Mouse (Mus musculus): ENCODE data around the gene Frat2.
A peak's percentile ranks its signal among the peaks of the same experiment; 100 is the strongest.
"Not testable (repeated sequence)": the region's sequence is repeated elsewhere in the genome, so short reads cannot be mapped to it uniquely, and the experiment has no call there.

Frat2 gene

GRCm38 (mm10) chr19:41847992-41848851 is at the start of gene Frat2:
Frat2 (minus strand) TSS chr19:41848132.
- peak; percentile 88 for DNase-seq (ENCODE audit: low spot score)

DNA sequence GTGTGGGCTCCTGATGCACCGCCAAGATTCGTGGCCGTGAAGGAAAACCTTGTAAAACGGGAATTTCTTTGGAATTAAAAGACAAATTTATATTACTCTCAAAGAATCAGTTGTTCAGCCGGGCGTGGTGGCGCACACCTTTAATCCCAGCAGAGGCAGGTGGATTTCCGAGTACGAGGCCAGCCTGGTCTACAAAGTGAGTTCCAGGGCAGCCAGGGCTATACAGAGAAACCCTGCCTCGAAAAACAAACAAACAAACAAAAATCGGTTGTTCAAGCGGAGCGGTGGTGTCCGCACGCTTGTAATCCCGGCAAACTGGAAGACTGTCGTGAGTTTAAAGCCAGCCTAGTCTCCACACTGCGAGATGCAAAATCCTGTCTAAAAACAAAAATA is 48.4 kb upstream of the Frat2 start:
- no peak for DNase-seq (ENCODE audit: low spot score)

- peak; percentile 75 for DNase-seq (ENCODE audit: low spot score)
These were observed 47.8 kb upstream of the Frat2 start, which contains the start of gene Rrp12 for GRCm38 (mm10) chr19:41895460-41896318. Rrp12 (minus strand) TSS chr19:41896173.

GRCm38 (mm10) chr19:41894959-41895358 is 47.0 kb upstream of the Frat2 start:
- no peak for DNase-seq (ENCODE audit: low spot score)

DNA sequence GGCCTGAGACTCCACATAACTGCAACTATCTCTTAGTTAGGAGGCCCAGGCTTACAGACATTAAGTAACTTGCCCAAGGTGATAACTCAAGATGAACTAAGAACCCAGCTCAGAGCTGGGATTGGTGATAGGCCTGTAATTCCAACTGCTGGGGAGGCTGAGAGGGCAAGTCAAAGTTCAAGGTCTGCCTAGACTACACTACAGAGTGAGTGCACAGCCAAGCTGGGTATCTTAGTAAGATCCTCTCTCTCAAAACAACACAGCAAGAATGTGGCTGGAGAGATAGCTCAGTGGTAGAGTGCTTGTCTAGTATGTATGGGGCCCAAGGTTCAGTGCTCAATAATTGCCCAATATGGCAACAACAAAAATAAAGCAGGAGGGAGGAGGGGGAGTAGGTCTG is 40.3 kb upstream of the Frat2 start:
- DNase-seq (ENCODE audit: low spot score) = no peak

DNA sequence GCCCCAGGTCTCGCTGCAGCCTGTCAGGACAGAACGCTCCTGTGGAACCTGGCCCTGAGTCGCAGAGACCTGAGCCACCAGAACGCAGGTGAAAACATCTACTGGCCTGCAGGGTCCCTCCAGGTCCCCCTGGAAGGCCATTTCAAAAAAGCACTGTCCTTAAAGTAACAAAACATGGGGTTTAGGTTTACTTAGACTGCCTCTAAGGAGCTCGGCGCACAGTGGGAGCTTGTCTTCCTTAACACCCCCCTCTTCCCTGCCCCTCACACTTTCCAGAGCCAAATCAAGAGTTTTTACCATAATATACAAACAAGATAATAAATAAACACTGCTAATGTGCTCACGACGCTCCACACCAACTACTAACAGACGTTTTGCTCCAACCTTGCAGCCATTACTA is 36.0 kb upstream of the Frat2 start:
- no peak for DNase-seq (ENCODE audit: low spot score)

DNA sequence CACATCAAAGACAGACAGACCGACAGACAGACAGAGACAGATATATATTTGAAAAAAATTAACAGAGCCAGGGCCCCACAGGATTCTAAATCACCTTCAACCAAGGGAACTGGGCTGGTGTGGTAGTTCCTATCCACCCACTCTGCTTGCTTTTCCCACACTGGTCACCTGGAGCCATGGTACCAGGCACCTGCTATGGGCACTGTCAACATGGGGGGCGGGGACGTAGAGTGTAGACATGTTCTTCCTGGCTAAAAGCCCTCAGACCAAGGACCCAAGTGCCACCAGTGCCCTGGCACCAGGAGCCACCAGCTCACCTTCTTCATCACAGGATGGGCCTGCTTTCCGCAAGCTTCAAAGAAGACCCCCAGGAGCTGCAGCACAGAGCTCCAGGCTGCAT is 33.9 kb upstream of the Frat2 start:
- no peak for DNase-seq (ENCODE audit: low spot score)

GRCm38 (mm10) chr19:41874356-41874755 is 26.4 kb upstream of the Frat2 start:
- no peak for DNase-seq (ENCODE audit: low spot score)

DNA sequence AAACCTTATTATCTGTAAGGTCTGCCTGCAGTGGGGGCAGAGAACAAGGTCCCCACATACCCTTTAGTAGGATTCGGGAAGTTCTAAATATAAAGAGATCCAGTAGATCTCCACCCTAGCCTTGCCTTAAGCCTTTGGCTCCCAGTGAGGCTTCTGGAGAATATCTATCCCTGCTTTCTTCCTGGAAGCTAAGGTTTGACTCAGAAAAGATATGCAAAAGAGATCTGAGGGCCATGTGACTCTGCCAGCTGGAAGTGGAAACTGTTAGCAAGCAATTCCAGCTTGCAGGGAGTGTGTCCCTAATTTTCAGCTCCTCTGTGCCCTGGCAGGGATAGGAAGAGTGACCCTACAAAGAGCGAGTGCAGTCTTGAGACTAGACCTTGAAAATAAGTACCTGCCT is 24.4 kb upstream of the Frat2 start:
- no peak for DNase-seq (ENCODE audit: low spot score)

DNA sequence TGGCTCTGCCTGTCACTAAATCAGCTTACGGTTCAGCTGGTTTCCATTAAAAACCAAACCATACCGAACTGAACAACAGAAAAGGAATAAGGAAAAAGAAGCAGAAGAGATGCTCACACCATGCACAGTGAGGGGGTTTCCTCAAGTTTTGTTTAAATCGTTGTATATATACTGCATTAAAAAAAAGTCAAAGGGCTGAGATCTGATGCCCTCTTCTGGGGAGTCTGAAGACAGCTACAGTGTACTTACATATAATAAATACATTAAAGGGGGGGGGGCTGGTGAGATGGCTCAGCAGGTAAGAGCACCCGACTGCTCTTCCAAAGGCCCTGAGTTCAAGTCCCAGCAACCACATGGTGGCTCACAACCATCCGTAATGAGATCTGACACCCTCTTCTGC is 22.0 kb upstream of the Frat2 start:
- DNase-seq (ENCODE audit: low spot score) = not testable (repeated sequence)

DNA sequence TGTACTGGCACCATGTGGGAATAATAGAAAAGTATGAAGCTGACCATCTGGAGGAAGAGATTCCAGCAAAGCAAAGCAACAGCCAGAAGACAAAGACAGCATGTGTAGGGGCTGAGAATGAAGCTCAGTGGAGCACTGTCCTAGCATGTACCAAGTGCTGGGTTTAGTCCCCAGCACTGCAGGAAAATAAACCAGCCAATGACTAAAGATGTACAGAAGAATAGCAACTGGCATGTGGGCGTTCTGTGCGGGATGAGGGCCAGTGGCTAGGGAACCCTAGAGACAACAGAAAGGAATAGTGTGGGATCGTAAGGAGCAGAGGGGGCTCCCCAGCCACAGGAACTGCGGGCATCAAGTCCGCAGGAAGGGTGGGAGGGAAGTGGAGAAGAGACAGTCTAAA is 21.4 kb upstream of the Frat2 start:
- DNase-seq (ENCODE audit: low spot score) = no peak

DNA sequence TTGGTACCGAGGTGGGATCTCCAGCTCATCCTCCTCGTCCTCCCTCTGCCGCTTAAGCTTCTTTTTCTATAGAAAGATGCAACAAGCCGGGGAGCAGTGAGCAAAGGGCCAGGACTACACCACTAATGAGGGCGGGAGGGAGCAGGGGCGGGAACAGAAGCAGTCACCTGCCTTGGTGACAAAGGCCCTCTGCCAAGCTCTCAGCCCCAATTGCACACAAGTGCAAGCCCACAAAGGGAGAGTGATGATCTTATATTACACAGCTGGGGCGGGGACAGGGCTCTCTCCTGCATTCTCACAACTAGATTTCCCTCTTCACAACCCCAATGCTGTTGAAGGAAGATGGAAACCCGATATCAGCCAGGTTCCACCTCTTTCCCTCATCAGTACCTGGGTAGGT is 18.8 kb upstream of the Frat2 start:
- DNase-seq (ENCODE audit: low spot score) = no peak

- DNase-seq (ENCODE audit: low spot score) = no peak
These were observed 9.9 kb upstream of the Frat2 start for GRCm38 (mm10) chr19:41857816-41858310.

- DNase-seq (ENCODE audit: low spot score) = peak; percentile 26
These were observed 9.3 kb upstream of the Frat2 start for GRCm38 (mm10) chr19:41857086-41857762.

- DNase-seq (ENCODE audit: low spot score) = no peak
These were observed 4.5 kb upstream of the Frat2 start for GRCm38 (mm10) chr19:41852423-41852822.

- DNase-seq (ENCODE audit: low spot score) = no peak
These were observed 3.0 kb upstream of the Frat2 start for GRCm38 (mm10) chr19:41850719-41851543.

- DNase-seq (ENCODE audit: low spot score) = no peak
These were observed 2.2 kb upstream of the Frat2 start for GRCm38 (mm10) chr19:41850021-41850718.

DNA sequence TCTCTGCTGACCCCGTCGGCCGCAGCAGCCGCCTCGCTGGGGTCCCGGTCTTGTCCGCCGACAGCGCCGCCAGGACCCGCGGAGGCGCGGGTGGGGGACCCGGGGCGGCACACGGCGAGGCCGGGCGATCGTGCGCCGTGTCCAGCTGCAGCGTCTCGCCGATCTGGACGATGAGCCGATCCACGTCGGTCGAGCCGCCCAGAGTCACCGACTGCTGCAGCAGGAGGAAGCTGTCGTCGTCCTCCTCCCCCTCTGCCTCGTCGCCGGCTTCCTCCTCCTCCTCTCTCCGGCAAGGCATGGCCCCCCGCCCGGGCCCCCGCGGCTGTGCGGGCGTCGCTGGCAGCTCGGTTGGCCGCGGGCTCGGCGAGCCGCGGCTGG is 329 bp downstream of the Frat2 start:
- DNase-seq (ENCODE audit: low spot score) = peak; percentile 35

DNA sequence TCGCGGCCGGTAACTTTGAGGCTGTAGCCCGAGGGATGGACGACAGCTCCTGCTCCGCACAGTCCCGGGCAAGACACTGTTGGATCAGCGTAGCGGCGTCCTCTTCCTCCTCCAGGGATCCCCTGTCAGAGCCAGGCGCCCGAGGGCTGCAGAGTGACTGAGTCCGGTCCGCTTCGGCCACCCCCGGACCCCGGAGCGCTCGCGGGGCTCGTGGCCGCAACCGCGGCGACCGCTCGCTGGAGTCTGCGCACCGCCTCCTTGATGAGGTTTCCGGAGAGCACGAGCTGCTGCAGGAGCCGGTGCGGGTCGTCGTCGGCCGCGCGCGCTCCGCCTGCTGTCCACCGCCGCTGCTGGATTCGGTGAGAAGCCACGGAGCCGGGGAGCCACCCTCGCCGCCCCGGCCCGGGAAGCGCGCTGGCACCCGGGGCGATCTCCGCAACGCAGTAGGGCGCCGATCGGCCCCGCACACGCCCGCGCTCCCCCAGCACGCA is 796 bp downstream of the Frat2 start:
- peak; percentile 43 for DNase-seq (ENCODE audit: low spot score)

- no peak for DNase-seq (ENCODE audit: low spot score)
These were observed 1.4 kb downstream of the Frat2 start for GRCm38 (mm10) chr19:41846366-41847090.

Data from urinary bladder, postnatal 14 days (tissue).